Mouse (Mus musculus): ENCODE data around the gene Cenpq.

DNA sequence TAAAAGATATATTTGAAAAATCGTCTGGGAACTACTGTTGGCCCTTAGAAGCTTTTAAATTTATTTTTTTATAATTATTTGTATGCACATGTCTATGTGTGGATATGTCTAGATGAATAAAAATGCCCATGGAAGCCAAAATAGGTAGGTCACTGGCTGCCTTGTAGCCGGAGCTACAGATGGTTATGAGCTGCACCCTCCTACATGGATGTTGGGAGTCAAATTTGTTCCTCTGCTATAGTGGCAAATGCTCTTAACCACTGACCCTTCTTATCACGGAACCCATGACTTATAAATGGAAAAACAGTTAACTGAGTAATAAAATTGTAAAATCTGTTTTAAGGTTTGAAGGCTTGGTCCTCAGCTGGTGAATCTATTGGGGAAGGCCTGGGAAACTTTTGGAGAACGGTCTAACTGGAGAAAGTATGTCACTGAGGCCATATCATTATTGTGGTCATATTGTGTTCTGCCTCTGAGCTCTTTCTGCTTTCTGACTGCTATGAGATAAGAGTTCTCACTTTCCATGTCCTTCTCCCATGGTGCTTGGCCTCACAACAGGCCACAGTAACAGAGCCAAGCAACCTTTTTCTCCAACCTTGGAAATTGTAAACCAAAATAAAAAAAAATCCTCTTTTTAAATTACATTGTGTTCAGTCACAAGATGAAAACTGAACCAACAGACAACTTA lies 46.9 kb downstream of the Cenpq start:
- TF ChIP-seq POLR2A (IDR thresholded peaks at IDR 0.05; ENCODE audit: control insufficient read depth, low read depth, low read length), result no peak
- TF ChIP-seq CTCF (IDR thresholded peaks at IDR 0.05; ENCODE audit: control insufficient read depth, insufficient read depth, insufficient replicate concordance, low read depth, low read length), result no peak
